Mouse (Mus musculus) cerebellum, adult 2 months (tissue): ENCODE data around the gene Creb3l1.

Source experiments
- CTCF ChIP-seq: fragments of 200-500 bp; IDR thresholded peaks from 2 replicates; pipeline ENCODE4 v1.5.1; 2011; ENCODE audit warnings: low read depth, mild to moderate bottlenecking, control low read depth, low read length, moderate library complexity, borderline replicate concordance; ENCODE audit not compliant: insufficient read depth
- POLR2A ChIP-seq: fragments of 200-500 bp; IDR thresholded peaks from 2 replicates; pipeline ENCODE4 v1.6.1; 2011; ENCODE audit warnings: low read length, control low read depth, borderline replicate concordance; ENCODE audit not compliant: insufficient read depth

- TF ChIP-seq POLR2A: no peak
- TF ChIP-seq CTCF: peak; percentile 28; the same call in 1 of the 2 replicates
Measured at GRCm38 (mm10) chr2:92023362-92024273, 684 bp downstream of the Creb3l1 start.
